Mouse (Mus musculus): ENCODE results near the gene Cldn10. TPM values are rescaled to one million over a fixed set of nuclear protein-coding genes. Genes with fewer than 3 reads are reported as not detected.
A peak's percentile ranks its signal among the peaks of the same experiment; 100 is the strongest.

Cldn10 gene
- total and polyA plus RNA-seq, 2 experiments: 0.09 TPM; not detected in 1

GRCm38 (mm10) chr14:118795915-118796693 is 8.4 kb downstream of the Cldn10 start:
- Histone ChIP-seq H3K4me3 (ENCODE audit: insufficient read depth, low read depth, low read length) (no peak overlapping the region), H3K27me3 (ENCODE audit: control insufficient read depth, insufficient read depth, low read length) (no peaks in the 10 kb centered on the region), H3K4me1 (ENCODE audit: control insufficient read depth, insufficient read depth, low read length) (peaks cover 6% of the 10 kb centered on the region), H3K9ac (ENCODE audit: low read depth, low read length) (no peak overlapping the region), H3K27ac (replicated peaks; ENCODE audit: insufficient read depth, low read depth, low read length) (no peak overlapping the region), H3K79me2 (ENCODE audit: control insufficient read depth, insufficient read depth, low read length) (no peaks in the 10 kb centered on the region), H3K36me3 (ENCODE audit: control insufficient read depth, insufficient read depth, low read length) (no peaks in the 10 kb centered on the region)
- WGBS: 39% methylated on average over 10 of the region's 10 CpGs
- TF ChIP-seq CTCF (IDR thresholded peaks at IDR 0.05; ENCODE audit: low read depth, low read length) (no peak), POLR2A (IDR thresholded peaks at IDR 0.05; ENCODE audit: extremely low read depth, insufficient read depth, low read length) (no peak)
- peak; percentile 89 for DNase-seq (ENCODE audit: extremely low read depth, low read depth, low spot score)

GRCm38 (mm10) chr14:118796694-118797058 is 9.0 kb downstream of the Cldn10 start:
- H3K4me3 ChIP-seq (ENCODE audit: insufficient read depth, low read depth, low read length): no peak overlapping the region
- H3K9ac ChIP-seq (ENCODE audit: low read depth, low read length): no peak overlapping the region
- TF ChIP-seq CTCF (IDR thresholded peaks at IDR 0.05; ENCODE audit: low read depth, low read length) (no peak), POLR2A (IDR thresholded peaks at IDR 0.05; ENCODE audit: extremely low read depth, insufficient read depth, low read length) (no peak)
- WGBS: 15% methylated on average over 5 of the region's 5 CpGs
- peaks cover 6% of the 10 kb centered on the region for H3K4me1 ChIP-seq (ENCODE audit: control insufficient read depth, insufficient read depth, low read length)
- H3K27me3 ChIP-seq (ENCODE audit: control insufficient read depth, insufficient read depth, low read length): no peaks in the 10 kb centered on the region
- H3K79me2 ChIP-seq (ENCODE audit: control insufficient read depth, insufficient read depth, low read length): no peaks in the 10 kb centered on the region
- no peak overlapping the region for H3K27ac ChIP-seq (replicated peaks; ENCODE audit: insufficient read depth, low read depth, low read length)
- no peak for DNase-seq (ENCODE audit: extremely low read depth, low read depth, low spot score)
- no peaks in the 10 kb centered on the region for H3K36me3 ChIP-seq (ENCODE audit: control insufficient read depth, insufficient read depth, low read length)

GRCm38 (mm10) chr14:118797270-118797669 is 9.6 kb downstream of the Cldn10 start:
- 73% methylated on average over 9 of the region's 9 CpGs for WGBS
- H3K9ac ChIP-seq (ENCODE audit: low read depth, low read length): no peak overlapping the region
- H3K27me3 ChIP-seq (ENCODE audit: control insufficient read depth, insufficient read depth, low read length): no peaks in the 10 kb centered on the region
- peaks cover 6% of the 10 kb centered on the region for H3K4me1 ChIP-seq (ENCODE audit: control insufficient read depth, insufficient read depth, low read length)
- TF ChIP-seq CTCF (IDR thresholded peaks at IDR 0.05; ENCODE audit: low read depth, low read length) (no peak), POLR2A (IDR thresholded peaks at IDR 0.05; ENCODE audit: extremely low read depth, insufficient read depth, low read length) (no peak)
- no peak overlapping the region for H3K4me3 ChIP-seq (ENCODE audit: insufficient read depth, low read depth, low read length)
- no peaks in the 10 kb centered on the region for H3K79me2 ChIP-seq (ENCODE audit: control insufficient read depth, insufficient read depth, low read length)
- no peak overlapping the region for H3K27ac ChIP-seq (replicated peaks; ENCODE audit: insufficient read depth, low read depth, low read length)
- DNase-seq (ENCODE audit: extremely low read depth, low read depth, low spot score): no peak
- H3K36me3 ChIP-seq (ENCODE audit: control insufficient read depth, insufficient read depth, low read length): no peaks in the 10 kb centered on the region

- no peak overlapping the region for H3K27ac ChIP-seq (replicated peaks; ENCODE audit: insufficient read depth, low read depth, low read length)
- H3K27me3 ChIP-seq (ENCODE audit: control insufficient read depth, insufficient read depth, low read length): no peaks in the 10 kb centered on the region
- TF ChIP-seq POLR2A (IDR thresholded peaks at IDR 0.05; ENCODE audit: extremely low read depth, insufficient read depth, low read length) (no peak), CTCF (IDR thresholded peaks at IDR 0.05; ENCODE audit: low read depth, low read length) (no peak)
- no peak for DNase-seq (ENCODE audit: extremely low read depth, low read depth, low spot score)
- H3K4me3 ChIP-seq (ENCODE audit: insufficient read depth, low read depth, low read length): no peak overlapping the region
- H3K9ac ChIP-seq (ENCODE audit: low read depth, low read length): no peak overlapping the region
- peaks cover 6% of the 10 kb centered on the region for H3K4me1 ChIP-seq (ENCODE audit: control insufficient read depth, insufficient read depth, low read length)
- 52% methylated on average over 9 of the region's 9 CpGs for WGBS
- H3K79me2 ChIP-seq (ENCODE audit: control insufficient read depth, insufficient read depth, low read length): no peaks in the 10 kb centered on the region
- no peaks in the 10 kb centered on the region for H3K36me3 ChIP-seq (ENCODE audit: control insufficient read depth, insufficient read depth, low read length)
Measured at GRCm38 (mm10) chr14:118799918-118800317, 12.2 kb downstream of the Cldn10 start.

- H3K79me2 ChIP-seq (ENCODE audit: control insufficient read depth, insufficient read depth, low read length): no peaks in the 10 kb centered on the region
- DNase-seq (ENCODE audit: extremely low read depth, low read depth, low spot score): no peak
- no peak for TF ChIP-seq POLR2A (IDR thresholded peaks at IDR 0.05; ENCODE audit: extremely low read depth, insufficient read depth, low read length)
Measured at GRCm38 (mm10) chr14:118803936-118804335, 16.2 kb downstream of the Cldn10 start.

GRCm38 (mm10) chr14:118804351-118804750 is 16.6 kb downstream of the Cldn10 start:
- Histone ChIP-seq H3K4me1 (ENCODE audit: control insufficient read depth, insufficient read depth, low read length) (no peaks in the 10 kb centered on the region), H3K36me3 (ENCODE audit: control insufficient read depth, insufficient read depth, low read length) (no peaks in the 10 kb centered on the region), H3K79me2 (ENCODE audit: control insufficient read depth, insufficient read depth, low read length) (no peaks in the 10 kb centered on the region), H3K4me3 (ENCODE audit: insufficient read depth, low read depth, low read length) (no peak overlapping the region), H3K9ac (ENCODE audit: low read depth, low read length) (no peak overlapping the region), H3K27ac (replicated peaks; ENCODE audit: insufficient read depth, low read depth, low read length) (no peak overlapping the region), H3K27me3 (ENCODE audit: control insufficient read depth, insufficient read depth, low read length) (peaks cover 4% of the 10 kb centered on the region; the same call in 1 of the 2 replicates)
- WGBS: 29% methylated on average over 6 of the region's 6 CpGs
- TF ChIP-seq POLR2A (IDR thresholded peaks at IDR 0.05; ENCODE audit: extremely low read depth, insufficient read depth, low read length) (no peak), CTCF (IDR thresholded peaks at IDR 0.05; ENCODE audit: low read depth, low read length) (peak; percentile 47; the same call in 1 of the 2 replicates)
- no peak for DNase-seq (ENCODE audit: extremely low read depth, low read depth, low spot score)

More at GRCm38 (mm10) chr14:118803936-118804335, 16.2 kb downstream of the Cldn10 start:
- no peak overlapping the region for H3K4me3 ChIP-seq (ENCODE audit: insufficient read depth, low read depth, low read length)
- peaks cover 4% of the 10 kb centered on the region; the same call in 1 of the 2 replicates for H3K27me3 ChIP-seq (ENCODE audit: control insufficient read depth, insufficient read depth, low read length)
- no peak overlapping the region for H3K9ac ChIP-seq (ENCODE audit: low read depth, low read length)
- no peak overlapping the region for H3K27ac ChIP-seq (replicated peaks; ENCODE audit: insufficient read depth, low read depth, low read length)
- 20% methylated on average over 7 of the region's 7 CpGs for WGBS
- H3K4me1 ChIP-seq (ENCODE audit: control insufficient read depth, insufficient read depth, low read length): no peaks in the 10 kb centered on the region
- H3K36me3 ChIP-seq (ENCODE audit: control insufficient read depth, insufficient read depth, low read length): no peaks in the 10 kb centered on the region

All from liver, adult 2 months (tissue).